Mouse (Mus musculus) gastrocnemius, adult 2 months (tissue): ENCODE data around the gene Slc1a4. TPM values are rescaled to one million over a fixed set of nuclear protein-coding genes. Genes with fewer than 3 reads are reported as not detected.

Source experiments
- DNase-seq: peaks from one replicate; pipeline ENCODE4 v3.0.0; 2022
- H3K27ac ChIP-seq: fragments of 200-600 bp; 2 replicates; pipeline ENCODE4 v1.8.1; 2022; ENCODE audit warnings: mild to moderate bottlenecking
- H3K4me3 ChIP-seq: fragments of 200-600 bp; 2 replicates; pipeline ENCODE4 v1.8.1; 2022; ENCODE audit warnings: mild to moderate bottlenecking, moderate library complexity
- CTCF ChIP-seq: fragments of 200-600 bp; IDR thresholded peaks from 2 replicates; pipeline ENCODE4 v1.8.1; 2022; ENCODE audit warnings: antibody characterized with exemption, mild to moderate bottlenecking, moderate library complexity
- intact Hi-C: fragments of 180-260 bp; cut with DNase I; formaldehyde crosslinking; loops from one replicate; pipeline ENCODE4 v1.15.1; 2025
- total RNA-seq, 2 experiments: library from RNA; stranded (reverse); gene quantifications; 2 replicates each; pipeline ENCODE4 v1.2.3; 2021

The Slc1a4 gene
- total RNA-seq, 2 experiments from 2014 or later, result 0.92 to 1.0 TPM

DNA sequence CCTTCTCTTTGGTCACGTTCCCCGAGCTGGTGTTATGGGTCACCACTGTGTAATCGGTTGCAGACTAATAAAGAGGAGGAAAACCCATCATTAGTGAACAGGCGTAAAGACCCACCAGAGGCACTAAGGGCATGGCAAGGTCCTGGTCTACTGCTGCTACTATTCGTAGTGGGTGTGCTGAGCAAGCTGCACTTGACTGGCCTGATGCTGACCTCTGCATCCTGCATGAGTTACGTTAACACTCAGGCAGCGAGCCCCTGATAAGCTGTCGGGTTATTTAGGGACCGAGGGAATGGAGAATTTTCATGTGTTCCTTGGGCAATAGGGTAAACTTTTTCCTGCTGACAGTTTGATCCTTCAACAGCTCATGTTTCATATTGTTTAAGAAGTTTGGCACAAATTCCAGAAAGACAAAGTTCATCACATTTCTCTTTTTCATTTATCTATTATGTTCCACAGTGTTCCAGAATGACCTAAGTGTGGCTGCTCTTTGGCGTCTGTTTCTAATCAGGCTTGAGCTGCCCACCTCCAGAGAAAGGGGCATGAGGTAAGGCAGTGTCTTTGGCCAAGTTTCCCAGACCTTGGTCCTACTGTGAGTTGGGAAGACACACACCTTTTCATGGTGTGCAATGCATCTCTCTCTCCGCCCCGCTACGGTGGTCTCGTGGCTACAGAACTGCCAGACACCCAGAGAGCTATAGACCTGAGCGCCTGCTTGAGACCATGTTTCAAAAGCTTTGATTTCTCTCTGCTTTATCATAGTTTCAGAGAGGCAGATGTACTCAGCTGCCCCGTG, 13.7 kb downstream of the Slc1a4 start:
- H3K4me3 ChIP-seq, result no peak overlapping the region
- H3K27ac ChIP-seq, result no peak overlapping the region
- intact Hi-C loops, result no loop called here
- no peak for TF ChIP-seq CTCF
- DNase-seq, result no peak

DNA sequence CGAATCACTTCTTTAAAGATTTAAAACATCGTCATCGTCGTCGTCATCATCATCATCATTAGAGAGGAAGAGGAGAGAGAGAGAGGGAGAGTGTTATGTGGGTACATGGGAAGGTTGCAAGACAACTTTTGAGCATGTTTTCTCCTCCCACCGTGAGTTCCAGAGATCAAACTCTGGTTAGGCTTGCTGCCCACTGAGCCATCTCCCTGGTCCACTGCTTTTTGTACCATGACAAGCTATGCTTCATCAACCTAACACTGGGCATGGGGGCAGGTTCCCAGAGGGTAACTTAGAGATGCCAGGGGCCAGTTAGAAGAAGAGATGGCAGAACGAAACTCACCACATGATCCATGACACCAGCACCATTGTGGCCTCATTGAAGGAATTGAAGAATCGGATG, 18.9 kb downstream of the Slc1a4 start:
- no peak overlapping the region for H3K4me3 ChIP-seq
- no peak for DNase-seq
- H3K27ac ChIP-seq, result no peak overlapping the region

DNA sequence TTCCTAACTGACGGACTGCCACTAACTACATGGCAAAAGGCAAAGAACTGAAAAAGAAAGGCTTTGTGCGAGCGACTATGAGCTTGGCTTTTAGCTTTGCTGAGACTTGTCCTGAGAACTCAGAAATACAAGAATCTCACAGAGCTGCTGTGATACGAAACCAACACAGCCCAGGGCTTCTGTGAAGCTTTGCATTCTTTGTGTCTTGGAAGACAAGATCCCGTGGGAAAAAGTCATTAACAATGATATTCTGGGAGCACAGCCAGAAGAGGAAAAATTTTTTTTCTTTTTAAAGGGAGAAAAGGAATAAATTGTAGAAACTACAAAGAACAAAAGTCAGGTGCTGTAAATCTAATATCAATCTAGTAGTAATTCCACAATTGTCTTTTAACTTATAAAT, 23.5 kb downstream of the Slc1a4 start:
- TF ChIP-seq CTCF, result no peak
- Histone ChIP-seq H3K27ac (peak overlapping the region; percentile 40; the same call in 1 of the 2 replicates), H3K4me3 (no peak overlapping the region)
- intact Hi-C loops, result loop anchor here (2.0 kb wide), 1 partner anchor 42 kb away; no protein-coding TSS in a partner anchor
- DNase-seq, result no peak

More for the DNA sequence above, 18.9 kb downstream of the Slc1a4 start:
- intact Hi-C loops, result no loop called here
- no peak for TF ChIP-seq CTCF

DNA sequence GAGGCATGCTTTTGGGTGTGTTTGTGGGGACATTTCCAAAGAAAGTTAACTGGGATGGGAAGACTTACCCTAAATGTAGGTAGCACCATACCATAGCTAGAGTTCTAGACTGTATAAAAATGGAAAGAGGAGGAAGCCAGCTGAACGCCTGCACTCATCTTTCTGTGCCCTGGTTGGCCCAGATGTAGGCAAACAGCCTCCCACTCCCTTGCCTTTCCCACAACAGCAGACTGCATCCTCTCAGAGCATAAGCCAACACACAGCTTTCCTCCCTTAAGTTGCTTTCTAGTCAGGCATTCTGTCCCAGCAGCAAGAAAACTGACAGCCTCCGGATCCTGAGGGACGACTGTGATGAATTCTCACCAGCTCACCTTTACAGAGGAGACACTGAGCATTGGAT, 25.1 kb downstream of the Slc1a4 start:
- Histone ChIP-seq H3K27ac (no peak overlapping the region), H3K4me3 (no peak overlapping the region)
- intact Hi-C loops, result no loop called here
- TF ChIP-seq CTCF, result no peak
- no peak for DNase-seq

DNA sequence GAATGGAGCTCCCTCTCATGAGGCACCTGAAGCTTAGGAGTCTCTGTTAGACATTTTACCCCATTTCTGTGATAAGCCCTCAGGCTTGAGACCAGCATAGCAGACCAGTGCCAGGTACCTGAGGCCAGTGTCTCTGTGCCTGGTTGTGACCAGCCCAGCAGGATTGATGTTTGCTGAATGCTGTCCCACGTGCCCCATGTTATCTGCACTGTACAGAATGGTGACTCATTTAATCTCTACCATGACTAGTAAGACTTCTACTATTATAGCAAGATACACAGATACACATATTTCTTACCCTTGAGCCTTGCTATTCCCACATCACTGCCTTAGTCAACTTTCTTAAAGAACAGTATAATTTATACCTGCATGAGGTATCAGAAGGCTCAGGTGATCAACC, 26.9 kb downstream of the Slc1a4 start:
- no peak for TF ChIP-seq CTCF
- no peak overlapping the region for H3K4me3 ChIP-seq
- intact Hi-C loops, result no loop called here
- no peak overlapping the region for H3K27ac ChIP-seq
- DNase-seq, result no peak

DNA sequence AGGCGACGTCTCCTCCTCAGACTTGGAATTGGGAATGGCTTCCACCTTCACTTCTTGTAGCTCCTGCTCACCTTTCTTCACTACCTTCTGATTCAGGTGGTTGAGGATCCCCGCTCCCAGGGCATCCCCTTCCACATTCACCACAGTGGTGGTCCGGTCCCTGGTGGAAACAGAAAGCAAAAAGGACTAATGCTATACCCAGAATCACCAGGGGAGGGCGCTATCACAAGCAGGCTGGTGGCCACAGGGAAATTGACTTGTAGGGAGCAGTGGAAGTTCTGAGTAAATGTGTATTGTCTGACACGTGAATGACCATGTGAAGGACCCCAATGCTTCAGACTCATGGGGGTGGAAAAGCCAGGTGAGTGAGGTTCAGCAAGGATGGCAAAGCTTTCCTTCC, 28.2 kb downstream of the Slc1a4 start:
- intact Hi-C loops, result no loop called here
- H3K4me3 ChIP-seq, result no peak overlapping the region
- peak; percentile 75 for TF ChIP-seq CTCF
- H3K27ac ChIP-seq, result no peak overlapping the region
- peak; percentile 34 for DNase-seq

DNA sequence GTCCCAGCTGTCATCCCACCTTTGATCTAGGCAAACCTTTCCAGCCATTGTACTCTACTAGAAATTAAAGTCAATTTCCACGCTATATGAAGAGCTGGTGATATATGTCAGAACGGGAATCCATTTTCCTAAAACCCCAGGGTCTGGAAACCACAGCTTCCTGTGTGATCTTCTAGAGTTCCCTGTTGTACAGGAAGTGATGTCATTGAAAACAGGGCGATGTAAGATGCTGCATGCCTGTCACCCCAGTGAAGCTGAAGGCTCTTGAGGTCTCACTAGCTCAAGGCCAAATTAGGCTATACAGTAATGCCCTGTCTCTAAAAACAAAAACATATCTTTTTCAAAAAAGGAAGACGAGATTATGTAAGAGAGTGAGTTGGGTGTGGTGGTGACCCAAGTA, 31.2 kb downstream of the Slc1a4 start:
- no peak for DNase-seq
- H3K27ac ChIP-seq, result no peak overlapping the region
- intact Hi-C loops, result no loop called here
- TF ChIP-seq CTCF, result no peak
- no peak overlapping the region for H3K4me3 ChIP-seq

DNA sequence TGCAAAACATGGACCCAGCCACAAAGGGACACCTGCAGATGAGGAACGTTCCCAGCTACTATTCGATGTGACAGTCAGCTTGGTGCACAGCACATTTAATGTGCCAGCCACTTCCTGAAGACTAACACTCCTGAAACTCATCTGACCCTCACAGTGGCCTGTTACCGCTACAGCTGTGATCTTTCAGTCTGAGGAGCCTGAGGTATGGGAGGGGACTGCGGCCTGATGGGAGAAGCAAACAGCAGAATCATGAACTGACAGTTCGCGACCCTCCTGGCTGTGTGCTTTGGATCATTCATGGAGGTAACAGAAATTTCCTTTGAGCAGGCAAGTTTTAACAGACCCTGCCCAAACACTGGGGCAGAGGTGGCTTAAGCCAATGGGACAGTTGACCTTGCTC, 31.7 kb downstream of the Slc1a4 start:
- no peak for DNase-seq
- no peak overlapping the region for H3K27ac ChIP-seq
- H3K4me3 ChIP-seq, result no peak overlapping the region
- intact Hi-C loops, result no loop called here
- no peak for TF ChIP-seq CTCF

DNA sequence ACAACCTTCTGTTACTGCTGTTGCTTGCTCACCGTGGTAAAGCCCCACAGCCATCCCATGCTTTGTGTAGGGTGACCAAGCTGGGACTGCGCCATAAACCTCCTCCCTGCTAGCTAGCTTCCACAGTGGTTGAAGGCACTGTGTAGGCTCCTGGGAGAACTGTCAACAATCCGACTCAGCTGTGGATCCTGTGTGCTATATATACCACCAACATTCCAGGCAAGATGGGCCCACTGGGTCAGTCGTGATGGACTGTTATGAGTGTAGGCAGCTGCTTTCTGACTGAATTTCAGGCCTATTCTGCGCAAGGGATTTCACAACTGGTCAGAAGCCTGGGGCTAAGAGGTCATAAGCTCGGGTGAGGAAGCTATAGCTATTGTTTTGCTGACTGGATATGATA, 32.6 kb downstream of the Slc1a4 start:
- Histone ChIP-seq H3K27ac (no peak overlapping the region), H3K4me3 (no peak overlapping the region)
- intact Hi-C loops, result no loop called here
- TF ChIP-seq CTCF, result no peak
- DNase-seq, result no peak

DNA sequence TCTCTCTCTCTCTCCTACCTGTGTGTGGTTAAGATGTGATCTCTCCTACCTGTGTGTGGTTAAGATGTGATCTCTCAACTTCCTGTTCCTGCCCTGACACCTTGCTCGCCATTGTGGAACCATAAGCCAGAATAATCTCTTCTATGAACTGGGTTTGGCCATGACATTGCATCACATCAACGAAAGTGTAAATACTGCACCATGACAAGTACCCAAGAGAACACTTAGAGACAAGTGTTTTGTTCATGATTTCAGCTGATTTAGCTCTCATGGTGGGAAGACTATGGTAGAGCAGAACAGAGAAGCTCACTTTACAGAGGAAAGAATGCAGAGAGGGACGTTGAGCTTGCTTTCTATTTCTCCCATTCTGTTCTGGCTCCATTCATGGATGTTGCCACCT, 48.0 kb downstream of the Slc1a4 start:
- no peak for TF ChIP-seq CTCF
- H3K4me3 ChIP-seq, result no peak overlapping the region
- no peak overlapping the region for H3K27ac ChIP-seq
- DNase-seq, result no peak
- intact Hi-C loops, result no loop called here

DNA sequence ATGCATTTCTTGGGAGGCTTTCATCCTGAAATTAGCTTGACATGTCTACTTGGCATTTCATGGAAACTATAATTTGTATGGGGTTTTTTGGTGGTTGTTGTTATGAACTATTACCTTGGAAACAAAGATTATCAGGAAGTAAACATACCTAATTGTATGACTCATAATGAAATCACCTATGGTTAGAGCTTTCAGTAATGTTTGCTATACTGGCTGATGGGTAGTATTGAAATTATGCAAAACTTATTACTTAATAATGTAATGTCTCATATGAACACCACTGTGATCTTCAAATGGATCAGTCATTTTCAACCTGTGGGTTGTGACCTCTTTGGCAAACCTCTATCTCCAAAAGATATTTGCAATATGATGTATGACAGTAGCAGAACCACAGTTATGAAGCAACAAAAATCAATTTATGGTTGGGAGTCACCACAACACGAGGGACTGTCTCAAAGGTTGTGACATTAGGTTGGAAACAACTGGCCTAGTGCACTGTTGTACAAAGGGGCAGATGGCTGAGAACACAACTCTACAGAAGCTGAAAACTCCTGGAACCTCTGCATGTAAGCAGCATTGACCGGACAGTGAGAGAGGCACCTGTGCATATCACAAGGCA, 49.8 kb downstream of the Slc1a4 start:
- intact Hi-C loops, result no loop called here
- no peak for DNase-seq
- Histone ChIP-seq H3K4me3 (no peak overlapping the region), H3K27ac (no peak overlapping the region)
- TF ChIP-seq CTCF, result no peak

DNA sequence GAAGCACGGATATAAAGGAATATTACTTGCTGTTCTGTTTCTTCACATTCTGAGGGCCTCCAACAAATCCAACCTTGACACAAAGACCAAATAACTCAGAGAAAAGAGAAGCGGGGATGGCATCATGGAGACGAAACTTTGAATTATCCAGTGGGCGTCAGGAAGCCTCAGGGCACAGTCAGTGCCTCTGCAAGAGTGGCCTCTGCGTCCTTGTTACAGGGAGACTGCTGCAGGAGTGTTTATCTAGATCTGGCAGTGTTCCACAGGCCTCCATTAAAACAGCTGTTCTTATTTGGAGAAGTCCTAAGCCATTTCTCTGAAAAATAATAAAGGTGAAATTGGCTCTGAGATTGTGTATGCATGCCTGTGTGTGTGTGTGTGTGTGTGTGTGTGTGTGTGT, 51.5 kb downstream of the Slc1a4 start:
- Histone ChIP-seq H3K27ac (no peak overlapping the region), H3K4me3 (no peak overlapping the region)
- DNase-seq, result no peak
- intact Hi-C loops, result no loop called here
- TF ChIP-seq CTCF, result no peak

DNA sequence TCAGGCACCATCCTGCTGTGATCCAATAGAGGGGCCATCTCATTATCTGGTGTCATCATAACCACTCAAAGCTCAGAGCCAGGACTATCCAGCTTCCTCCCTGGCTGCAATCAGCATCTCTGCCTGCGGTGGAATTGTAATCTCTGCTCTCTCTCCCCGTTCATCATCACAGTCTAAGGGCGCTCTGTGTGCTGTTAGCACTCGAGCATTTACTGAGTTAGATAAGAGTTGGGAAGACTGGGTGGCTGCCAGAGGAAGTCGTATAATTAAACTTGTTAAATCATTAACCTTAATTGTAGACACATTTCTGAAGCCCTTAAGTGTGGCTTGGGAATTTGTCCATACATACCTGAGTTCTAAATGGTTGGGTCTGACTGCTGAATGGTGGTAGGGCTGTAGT, 53.8 kb downstream of the Slc1a4 start:
- no peak for DNase-seq
- H3K27ac ChIP-seq, result no peak overlapping the region
- TF ChIP-seq CTCF, result no peak
- H3K4me3 ChIP-seq, result no peak overlapping the region
- intact Hi-C loops, result no loop called here

DNA sequence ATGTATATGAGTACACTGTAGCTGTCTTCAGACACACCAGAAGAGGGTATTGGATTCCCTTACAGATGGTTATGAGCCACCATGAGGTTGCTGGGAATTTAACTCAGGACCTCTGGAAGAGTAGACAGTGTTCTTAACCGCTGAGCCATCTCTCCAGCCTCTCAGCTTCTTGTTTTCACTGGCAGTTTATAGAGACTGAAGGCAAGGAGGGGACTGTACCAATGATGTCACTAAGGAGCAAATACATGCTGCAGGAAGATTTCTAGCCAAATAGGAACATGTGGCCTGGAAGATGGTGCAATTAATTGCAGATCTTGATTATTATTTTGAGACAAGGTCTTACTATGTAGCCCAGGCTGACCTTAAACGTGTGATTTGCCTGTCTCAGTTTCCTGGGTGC, 55.4 kb downstream of the Slc1a4 start:
- intact Hi-C loops, result no loop called here
- H3K27ac ChIP-seq, result no peak overlapping the region
- DNase-seq, result no peak
- TF ChIP-seq CTCF, result no peak
- no peak overlapping the region for H3K4me3 ChIP-seq
